In the genomic region with DNA sequence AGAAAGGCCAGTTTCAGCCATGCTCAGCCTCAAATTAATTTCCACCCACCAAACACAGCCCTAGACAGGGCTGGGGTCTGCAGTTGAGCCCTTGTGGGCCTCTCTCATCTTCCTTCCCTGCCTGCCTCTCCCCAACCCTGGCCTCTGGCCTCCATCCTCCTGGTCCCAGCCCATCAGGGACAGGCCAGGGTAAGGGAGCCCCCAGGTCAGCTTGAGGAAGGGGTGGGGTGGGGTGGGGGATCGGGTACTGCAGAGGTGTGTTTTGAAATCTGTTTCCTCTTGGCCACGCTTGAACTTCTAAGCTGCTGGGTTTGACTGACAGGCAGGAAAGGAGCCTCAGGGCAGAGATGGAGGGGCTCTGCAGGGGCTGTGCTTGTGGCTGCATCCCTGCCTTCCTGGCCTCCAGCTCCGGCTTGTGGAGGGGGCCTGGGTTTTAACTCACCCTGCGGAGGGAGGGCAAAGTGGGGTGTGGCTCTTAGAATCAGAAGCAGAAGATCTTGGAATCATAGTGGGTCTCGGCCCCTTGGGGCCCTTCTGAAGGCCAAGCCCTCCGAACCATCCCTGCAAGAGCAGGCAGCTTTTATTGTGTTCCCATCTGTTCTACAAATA, we compare ENCODE assay signal across 17 mouse cellular contexts. TPM values are rescaled to one million over a fixed set of nuclear protein-coding genes. Genes with fewer than 3 reads are reported as not detected.
DNase-seq lines count a peak whose midpoint lies in the region; ATAC-seq and TF ChIP-seq lines count a peak whose summit lies in the region.
"Had no signal": no experiment of that assay in that cellular context is flagged by ENCODE, and none has a peak within 500 bp of the region (broad histone marks: within the 10 kb centered on the region; RNA-seq: fewer than 3 reads in every experiment).

No protein-coding gene starts in this region.

- ATAC-seq in hindbrain, embryonic 14.5 days (ENCODE audit: low FRiP score), result no peak; the same call in 1 of the 2 replicates
- ATAC-seq in embryonic facial prominence, embryonic 11.5 days (replicated peaks; ENCODE audit: insufficient number of reproducible peaks, low FRiP score, low TSS enrichment, low read depth), result peak; percentile 77
- ATAC-seq: liver, postnatal 0 days had no signal

- peak overlapping the region; percentile 62 for H3K27ac ChIP-seq in hindbrain, embryonic 10.5 days
- H3K27ac ChIP-seq in hindbrain, embryonic 14.5 days, result no peak overlapping the region
- H3K27ac ChIP-seq in embryonic facial prominence, embryonic 11.5 days (replicated peaks; ENCODE audit: low read depth, low read length), result peak overlapping the region; percentile 54; the same call in 1 of the 2 replicates
- H3K27ac ChIP-seq in gastrocnemius, adult 2 months, result no peak overlapping the region
- H3K27ac ChIP-seq: neural tube, embryonic 13.5 days had no signal

- TF ChIP-seq CTCF in gastrocnemius, adult 2 months (IDR thresholded peaks at IDR 0.05), result no peak

- no peaks in the 10 kb centered on the region for H3K36me3 ChIP-seq in hindbrain, embryonic 10.5 days
- no peaks in the 10 kb centered on the region for H3K36me3 ChIP-seq in hindbrain, embryonic 14.5 days (replicated peaks; ENCODE audit: control insufficient read depth, insufficient read depth)
- no peaks in the 10 kb centered on the region for H3K36me3 ChIP-seq in embryonic facial prominence, embryonic 11.5 days (replicated peaks; ENCODE audit: control insufficient read depth, insufficient read depth, low read depth, low read length)
- H3K36me3 ChIP-seq: neural tube, embryonic 13.5 days had no signal

- WGBS in hindbrain, embryonic 10.5 days, result 37% methylated on average over 6 of the region's 6 CpGs
- 46% methylated on average over 6 of the region's 6 CpGs for WGBS in hindbrain, embryonic 14.5 days
- WGBS in embryonic facial prominence, embryonic 11.5 days, result 21% methylated on average over 6 of the region's 6 CpGs

- peaks cover 26% of the 10 kb centered on the region for H3K4me1 ChIP-seq in hindbrain, embryonic 10.5 days (replicated peaks)
- 0 out of 2 replicates have a peak, but pooled peaks cover 10% of the 10 kb centered on the region for H3K4me1 ChIP-seq in hindbrain, embryonic 14.5 days (replicated peaks; ENCODE audit: control insufficient read depth, insufficient read depth, low read length)
- H3K4me1 ChIP-seq in embryonic facial prominence, embryonic 11.5 days (ENCODE audit: control insufficient read depth, insufficient read depth, low read length), result peaks cover 7% of the 10 kb centered on the region

- peak; percentile 56 for DNase-seq in hindbrain, embryonic 10.5 days (ENCODE audit: low spot score)
- no peak for DNase-seq in hindbrain, embryonic 14.5 days (ENCODE audit: low spot score)
- peak; percentile 55 for DNase-seq in embryo, embryonic 10.5 days (ENCODE audit: low spot score)
- peak; percentile 88 for DNase-seq in embryonic facial prominence, embryonic 11.5 days (ENCODE audit: low spot score)
- peak; percentile 30 for DNase-seq in mesoderm, embryonic 11.5 days (ENCODE audit: low read depth, low spot score)
- DNase-seq in gastrocnemius, adult 2 months, result no peak
- DNase-seq in B cell, adult 2 months, result no peak
- DNase-seq: adrenal gland, postnatal 36 days; cerebellum, adult 9-11 months; gastrocnemius, postnatal 14 days; heart, postnatal 10 days; kidney, adult 9 months; liver; liver, postnatal 0 days; right cerebral cortex, postnatal 4 days; thymus, postnatal 36 days had no signal

- 0 out of 2 replicates have a peak, but pooled peaks cover 4% of the 10 kb centered on the region for H3K27me3 ChIP-seq in hindbrain, embryonic 10.5 days (ENCODE audit: insufficient read depth, poor library complexity, severe bottlenecking)
- no peaks in the 10 kb centered on the region for H3K27me3 ChIP-seq in hindbrain, embryonic 14.5 days (ENCODE audit: control insufficient read depth, insufficient read depth, low read length)
- H3K27me3 ChIP-seq in embryonic facial prominence, embryonic 11.5 days (ENCODE audit: control insufficient read depth, insufficient read depth, low read length), result no peaks in the 10 kb centered on the region
- H3K27me3 ChIP-seq: neural tube, embryonic 13.5 days had no signal

- H3K9me3 ChIP-seq in hindbrain, embryonic 10.5 days, result no peaks in the 10 kb centered on the region
- no peaks in the 10 kb centered on the region for H3K9me3 ChIP-seq in hindbrain, embryonic 14.5 days (ENCODE audit: control insufficient read depth, low read length)
- no peaks in the 10 kb centered on the region for H3K9me3 ChIP-seq in embryonic facial prominence, embryonic 11.5 days (replicated peaks; ENCODE audit: control insufficient read depth, low read length)
- H3K9me3 ChIP-seq: neural tube, embryonic 13.5 days had no signal

- no peak overlapping the region for H3K9ac ChIP-seq in hindbrain, embryonic 14.5 days
- no peak overlapping the region; the same call in 1 of the 2 replicates for H3K9ac ChIP-seq in embryonic facial prominence, embryonic 11.5 days (replicated peaks; ENCODE audit: low read length)
- H3K9ac ChIP-seq: liver, postnatal 0 days; neural tube, embryonic 13.5 days had no signal

- intact Hi-C loops in gastrocnemius, adult 2 months (cut with DNase I), result no loop called here

- no peak overlapping the region for H3K4me3 ChIP-seq in hindbrain, embryonic 10.5 days
- no peak overlapping the region for H3K4me3 ChIP-seq in hindbrain, embryonic 14.5 days (replicated peaks; ENCODE audit: low read length)
- no peak overlapping the region for H3K4me3 ChIP-seq in embryonic facial prominence, embryonic 11.5 days (ENCODE audit: low read depth, low read length)
- no peak overlapping the region for H3K4me3 ChIP-seq in gastrocnemius, adult 2 months
- H3K4me3 ChIP-seq: neural tube, embryonic 13.5 days had no signal

- H3K4me2 ChIP-seq in hindbrain, embryonic 14.5 days (replicated peaks), result no peak overlapping the region
- H3K4me2 ChIP-seq in embryonic facial prominence, embryonic 11.5 days (ENCODE audit: low read depth, low read length), result no peak overlapping the region
- H3K4me2 ChIP-seq: neural tube, embryonic 13.5 days had no signal

RNA-seq across cellular contexts. Expression of a gene that starts 19.2 kb away (rescaled TPM):
- polyA plus RNA-seq in hindbrain, embryonic 10.5 days (2016; fragmentation: Nextera tagmentation; extraction: Ambion mirVana), result 6.2 and 10.3 TPM in 2 replicates
- polyA plus RNA-seq in hindbrain, embryonic 14.5 days (2014; fragmentation: Nextera tagmentation; extraction: Ambion mirVana), result 14.2 and 20.0 TPM in 2 replicates
- polyA plus RNA-seq in embryonic facial prominence, embryonic 11.5 days (2014; fragmentation: Nextera tagmentation; extraction: Ambion mirVana), result 6.8 and 7.5 TPM in 2 replicates
- total RNA-seq in gastrocnemius, adult 2 months (2021), result 10 to 100 TPM in 1 of 2 experiments, 1 to 10 TPM in 1; 6.6 to 17.8 TPM

Comparison
In these comparisons a context has a peak if more than half of its experiments do, and no peak if none do; other contexts are left out.
1. DNase-seq: peak in hindbrain, embryonic 10.5 days (single experiment), embryo, embryonic 10.5 days (single experiment), embryonic facial prominence, embryonic 11.5 days (single experiment) and mesoderm, embryonic 11.5 days (single experiment); none in hindbrain, embryonic 14.5 days (single experiment), gastrocnemius, adult 2 months (single experiment) and B cell, adult 2 months (0 of 2).
2. H3K27ac ChIP-seq: peak in hindbrain, embryonic 10.5 days (single experiment) and embryonic facial prominence, embryonic 11.5 days (single experiment); none in hindbrain, embryonic 14.5 days (single experiment) and gastrocnemius, adult 2 months (single experiment).